Mouse (Mus musculus): ENCODE results near the gene Spata1.

- TF ChIP-seq GATA1 (IDR thresholded peaks at IDR 0.05; ENCODE audit: borderline replicate concordance, low read length) (no peak), FLI1 (IDR thresholded peaks at IDR 0.05; ENCODE audit: low read length) (no peak)
These were observed 81.7 kb downstream of the Spata1 start for GRCm38 (mm10) chr3:146417873-146418272.
